In the genomic region with DNA sequence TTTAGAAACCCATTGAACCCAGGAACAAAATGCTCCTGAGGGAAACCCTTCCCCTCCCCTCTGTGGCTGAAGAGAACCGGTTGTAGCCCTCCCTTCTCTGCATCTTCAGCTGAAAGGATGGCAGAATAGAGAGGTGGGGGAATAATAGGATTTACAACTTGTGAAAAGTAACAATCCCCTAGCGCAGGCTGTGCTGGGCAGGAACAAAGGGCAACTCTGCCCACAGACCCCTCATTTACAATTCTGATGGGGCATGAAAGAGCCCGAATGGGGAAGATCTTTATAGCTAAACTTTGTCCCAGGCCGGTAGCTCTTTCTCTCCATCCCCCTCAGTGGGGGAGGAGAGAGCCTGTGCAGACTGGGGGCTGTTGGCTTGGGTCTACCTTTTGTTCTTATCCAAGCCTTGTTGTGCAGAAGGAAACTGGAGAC, we compare ENCODE assay signal across 9 mouse cellular contexts. TPM values are rescaled to one million over a fixed set of nuclear protein-coding genes. Genes with fewer than 3 reads are reported as not detected.
DNase-seq lines count a peak whose midpoint lies in the region; ATAC-seq lines count a peak whose summit lies in the region.
"Had no signal": no experiment of that assay in that cellular context is flagged by ENCODE, and none has a peak within 500 bp of the region (broad histone marks: within the 10 kb centered on the region; RNA-seq: fewer than 3 reads in every experiment).

No protein-coding gene starts in this region.

- 9% methylated on average over 4 of the region's 4 CpGs for WGBS in kidney, embryonic 15.5 days
- 30% methylated on average over 4 of the region's 4 CpGs for WGBS in embryonic facial prominence, embryonic 15.5 days
- WGBS in limb, embryonic 11.5 days: 12% methylated on average over 4 of the region's 4 CpGs
- 4% methylated on average over 4 of the region's 4 CpGs for WGBS in neural tube, embryonic 13.5 days

- H3K9ac ChIP-seq in kidney, embryonic 15.5 days: no peak overlapping the region
- H3K9ac ChIP-seq in embryonic facial prominence, embryonic 15.5 days: no peak overlapping the region
- H3K9ac ChIP-seq in limb, embryonic 11.5 days (ENCODE audit: low read length): peak overlapping the region; percentile 40
- peak overlapping the region; percentile 73 for H3K9ac ChIP-seq in neural tube, embryonic 13.5 days

- H3K36me3 ChIP-seq in kidney, embryonic 15.5 days: peaks cover 7% of the 10 kb centered on the region; the same call in 1 of the 2 replicates
- no peaks in the 10 kb centered on the region for H3K36me3 ChIP-seq in embryonic facial prominence, embryonic 15.5 days
- H3K36me3 ChIP-seq in limb, embryonic 11.5 days (ENCODE audit: control insufficient read depth, insufficient read depth, low read length): peaks cover 4% of the 10 kb centered on the region; the same call in 1 of the 2 replicates
- peaks cover 27% of the 10 kb centered on the region for H3K36me3 ChIP-seq in neural tube, embryonic 13.5 days

- H3K9me3 ChIP-seq in kidney, embryonic 15.5 days (replicated peaks): no peaks in the 10 kb centered on the region
- H3K9me3 ChIP-seq in embryonic facial prominence, embryonic 15.5 days (replicated peaks): no peaks in the 10 kb centered on the region
- H3K9me3 ChIP-seq in limb, embryonic 11.5 days (ENCODE audit: control insufficient read depth, low read length): no peaks in the 10 kb centered on the region
- H3K9me3 ChIP-seq in neural tube, embryonic 13.5 days: no peaks in the 10 kb centered on the region

- H3K4me3 ChIP-seq in kidney, embryonic 15.5 days (replicated peaks): no peak overlapping the region
- H3K4me3 ChIP-seq in embryonic facial prominence, embryonic 15.5 days (replicated peaks): peak overlapping the region; percentile 18; the same call in 1 of the 2 replicates
- H3K4me3 ChIP-seq in limb, embryonic 11.5 days (ENCODE audit: low read depth, low read length): peak overlapping the region; percentile 14; the same call in 1 of the 2 replicates
- H3K4me3 ChIP-seq in neural tube, embryonic 13.5 days: peak overlapping the region; percentile 92

- ATAC-seq in kidney, embryonic 15.5 days (replicated peaks; ENCODE audit: low FRiP score): no peak
- no peak for ATAC-seq in embryonic facial prominence, embryonic 15.5 days (ENCODE audit: insufficient number of reproducible peaks, low FRiP score, low TSS enrichment, low read depth)
- ATAC-seq in limb, embryonic 11.5 days (ENCODE audit: insufficient number of reproducible peaks, low FRiP score, low TSS enrichment, low read depth): no peak
- ATAC-seq in neural tube, embryonic 13.5 days (ENCODE audit: low read depth): peak; percentile 2; the same call in 1 of the 2 replicates
- ATAC-seq in activated CD4-positive, CD25-positive, alpha-beta regulatory T cell, adult 4 months: no peak
- ATAC-seq in megakaryocyte, adult 5-6 weeks (ENCODE audit: poor library complexity, severe bottlenecking): no peak
- ATAC-seq: inflammation-experienced regulatory T-cells, adult 6 months had no signal

- peak overlapping the region; percentile 99 for H3K4me2 ChIP-seq in kidney, embryonic 15.5 days
- peak overlapping the region; percentile 94 for H3K4me2 ChIP-seq in embryonic facial prominence, embryonic 15.5 days (replicated peaks)
- H3K4me2 ChIP-seq in limb, embryonic 11.5 days (ENCODE audit: low read depth, severe bottlenecking): peak overlapping the region; percentile 94
- H3K4me2 ChIP-seq in neural tube, embryonic 13.5 days: peak overlapping the region; percentile 84

- peaks cover 38% of the 10 kb centered on the region for H3K4me1 ChIP-seq in kidney, embryonic 15.5 days
- peaks cover 47% of the 10 kb centered on the region for H3K4me1 ChIP-seq in embryonic facial prominence, embryonic 15.5 days
- peaks cover 33% of the 10 kb centered on the region for H3K4me1 ChIP-seq in limb, embryonic 11.5 days (ENCODE audit: control insufficient read depth, insufficient read depth, low read length)
- H3K4me1 ChIP-seq in neural tube, embryonic 13.5 days (replicated peaks): peaks cover 64% of the 10 kb centered on the region

- no peak for DNase-seq in kidney, postnatal 36 days
- DNase-seq in limb, embryonic 11.5 days (ENCODE audit: low spot score): no peak
- no peak for DNase-seq in left cerebral cortex, adult 11 months (ENCODE audit: low spot score)

- no peak overlapping the region for H3K27ac ChIP-seq in kidney, embryonic 15.5 days
- no peak overlapping the region for H3K27ac ChIP-seq in embryonic facial prominence, embryonic 15.5 days (replicated peaks)
- no peak overlapping the region for H3K27ac ChIP-seq in limb, embryonic 11.5 days (replicated peaks; ENCODE audit: low read depth, low read length)
- peak overlapping the region; percentile 96 for H3K27ac ChIP-seq in neural tube, embryonic 13.5 days (replicated peaks)

- H3K27me3 ChIP-seq in kidney, embryonic 15.5 days: peaks cover 40% of the 10 kb centered on the region
- no peaks in the 10 kb centered on the region for H3K27me3 ChIP-seq in embryonic facial prominence, embryonic 15.5 days
- H3K27me3 ChIP-seq in limb, embryonic 11.5 days (ENCODE audit: control insufficient read depth, insufficient read depth, low read length): no peaks in the 10 kb centered on the region
- H3K27me3 ChIP-seq in neural tube, embryonic 13.5 days: no peaks in the 10 kb centered on the region

RNA-seq across cellular contexts. Expression of gene Mycl, which starts 3.8 kb away (rescaled TPM):
- polyA plus RNA-seq in kidney, embryonic 15.5 days (2015; fragmentation: Nextera tagmentation; extraction: Ambion mirVana): 7.8 and 8.1 TPM in 2 replicates
- 38.9 and 49.5 TPM in 2 replicates for polyA plus RNA-seq in embryonic facial prominence, embryonic 15.5 days (2015; fragmentation: Nextera tagmentation; extraction: Ambion mirVana)
- polyA plus RNA-seq in limb, embryonic 11.5 days (2014; fragmentation: Nextera tagmentation; extraction: Ambion mirVana): 32.8 and 39.0 TPM in 2 replicates
- polyA plus RNA-seq in neural tube, embryonic 13.5 days (2015; fragmentation: Nextera tagmentation; extraction: Ambion mirVana): 59.6 and 61.3 TPM in 2 replicates
- not detected for polyA plus RNA-seq in activated CD4-positive, CD25-positive, alpha-beta regulatory T cell, adult 4 months (2017; shearing (Covaris generic))
- total RNA-seq in megakaryocyte, adult 5-6 weeks (2015): 2.6 and 4.0 TPM in 2 replicates
- 0.81 and 3.3 TPM in 2 replicates for total RNA-seq in megakaryocyte, adult 5-6 weeks (2017)
- polyA plus RNA-seq: inflammation-experienced regulatory T-cells, adult 6 months had no signal

RNA-seq across cellular contexts. Expression of gene Trit1, which starts 17.1 kb away (rescaled TPM):
- polyA plus RNA-seq in kidney, embryonic 15.5 days (2015; fragmentation: Nextera tagmentation; extraction: Ambion mirVana): 17.8 and 18.7 TPM in 2 replicates
- polyA plus RNA-seq in embryonic facial prominence, embryonic 15.5 days (2015; fragmentation: Nextera tagmentation; extraction: Ambion mirVana): 21.6 and 23.4 TPM in 2 replicates
- polyA plus RNA-seq in limb, embryonic 11.5 days (2014; fragmentation: Nextera tagmentation; extraction: Ambion mirVana): 16.7 and 21.6 TPM in 2 replicates
- 23.0 and 27.2 TPM in 2 replicates for polyA plus RNA-seq in neural tube, embryonic 13.5 days (2015; fragmentation: Nextera tagmentation; extraction: Ambion mirVana)
- 10 to 100 TPM; 16.5 to 17.2 TPM for polyA plus RNA-seq in activated CD4-positive, CD25-positive, alpha-beta regulatory T cell, adult 4 months (2017; shearing (Covaris generic))
- total RNA-seq in megakaryocyte, adult 5-6 weeks (2015): 10.7 and 16.5 TPM in 2 replicates
- 21.0 and 22.3 TPM in 2 replicates for total RNA-seq in megakaryocyte, adult 5-6 weeks (2017)

RNA-seq across cellular contexts. Expression of gene Mfsd2a, which starts 38.3 kb away (rescaled TPM):
- 3.3 and 4.0 TPM in 2 replicates for polyA plus RNA-seq in kidney, embryonic 15.5 days (2015; fragmentation: Nextera tagmentation; extraction: Ambion mirVana)
- 10.5 and 11.4 TPM in 2 replicates for polyA plus RNA-seq in embryonic facial prominence, embryonic 15.5 days (2015; fragmentation: Nextera tagmentation; extraction: Ambion mirVana)
- polyA plus RNA-seq in limb, embryonic 11.5 days (2014; fragmentation: Nextera tagmentation; extraction: Ambion mirVana): 7.5 and 8.7 TPM in 2 replicates
- polyA plus RNA-seq in neural tube, embryonic 13.5 days (2015; fragmentation: Nextera tagmentation; extraction: Ambion mirVana): 30.2 and 30.3 TPM in 2 replicates
- polyA plus RNA-seq in activated CD4-positive, CD25-positive, alpha-beta regulatory T cell, adult 4 months (2017; shearing (Covaris generic)): 1 to 10 TPM; 1.3 to 1.6 TPM
- total RNA-seq in megakaryocyte, adult 5-6 weeks (2015): 0.14 TPM in 1 of 2 replicates, not detected in the other
- 0.15 and 0.16 TPM in 2 replicates for total RNA-seq in megakaryocyte, adult 5-6 weeks (2017)

Comparison
In these comparisons a context has a peak if more than half of its experiments do, and no peak if none do; other contexts are left out.
1. H3K9ac ChIP-seq: peak in limb, embryonic 11.5 days (single experiment) and neural tube, embryonic 13.5 days (single experiment); none in kidney, embryonic 15.5 days (single experiment) and embryonic facial prominence, embryonic 15.5 days (single experiment).
2. Peak in every context shown above with its lines, with median percentiles within 50 percentile points of each other: H3K4me2 ChIP-seq.